Mouse (Mus musculus): ENCODE results near the gene Hist1h2bq. TPM values are rescaled to one million over a fixed set of nuclear protein-coding genes. Genes with fewer than 3 reads are reported as not detected.
"Not testable (repeated sequence)": the region's sequence is repeated elsewhere in the genome, so short reads cannot be mapped to it uniquely, and the experiment has no call there.

Gene Hist1h2bq
- 17.8 and 18.7 TPM in 2 replicates for polyA plus RNA-seq (2014; fragmentation: Nextera tagmentation; extraction: Ambion mirVana)

- WGBS, result no CpG with 5 or more reads among the region's 23 CpGs
- not testable (repeated sequence) for H3K4me2 ChIP-seq (replicated peaks; ENCODE audit: low read depth, low read length); H3K4me1 ChIP-seq (replicated peaks; ENCODE audit: control insufficient read depth, insufficient read depth, low read length); H3K9me3 ChIP-seq (ENCODE audit: control insufficient read depth, low read length); DNase-seq (ENCODE audit: low spot score); H3K4me3 ChIP-seq (ENCODE audit: low read depth, low read length); H3K27me3 ChIP-seq (ENCODE audit: control insufficient read depth, insufficient read depth, low read length); H3K27ac ChIP-seq (ENCODE audit: low read depth, low read length); H3K9ac ChIP-seq (ENCODE audit: low read depth, low read length); H3K36me3 ChIP-seq (ENCODE audit: control insufficient read depth, insufficient read depth, low read length)
- ATAC-seq (ENCODE audit: low FRiP score), result peak; percentile 98
Observed at GRCm38 (mm10) chr13:21810073-21810472, at the start of gene Hist1h2bq, which contains the start of gene Hist1h2ao. Gene Hist1h2bq (minus strand): TSS chr13:21810197. Gene Hist1h2ao (plus strand): TSS chr13:21810465.

GRCm38 (mm10) chr13:21855698-21856162, 45.7 kb upstream of the Hist1h2bq start:
- Histone ChIP-seq H3K4me2 (replicated peaks; ENCODE audit: low read depth, low read length) (peak overlapping the region; percentile 43), H3K27ac (ENCODE audit: low read depth, low read length) (no peak overlapping the region), H3K4me3 (ENCODE audit: low read depth, low read length) (peak overlapping the region; percentile 48), H3K27me3 (ENCODE audit: control insufficient read depth, insufficient read depth, low read length) (no peaks in the 10 kb centered on the region), H3K36me3 (ENCODE audit: control insufficient read depth, insufficient read depth, low read length) (no peaks in the 10 kb centered on the region), H3K4me1 (replicated peaks; ENCODE audit: control insufficient read depth, insufficient read depth, low read length) (no peaks in the 10 kb centered on the region), H3K9ac (ENCODE audit: low read depth, low read length) (peak overlapping the region; percentile 40; the same call in 1 of the 2 replicates), H3K9me3 (ENCODE audit: control insufficient read depth, low read length) (no peaks in the 10 kb centered on the region)
- DNase-seq (ENCODE audit: low spot score) (peak; percentile 81), ATAC-seq (ENCODE audit: low FRiP score) (peak; percentile 56; the same call in 1 of the 2 replicates)
- WGBS, result 0% methylated on average over 15 of the region's 15 CpGs

- Histone ChIP-seq H3K27me3 (ENCODE audit: control insufficient read depth, insufficient read depth, low read length) (no peaks in the 10 kb centered on the region), H3K27ac (ENCODE audit: low read depth, low read length) (no peak overlapping the region), H3K4me3 (ENCODE audit: low read depth, low read length) (peak overlapping the region; percentile 48), H3K9ac (ENCODE audit: low read depth, low read length) (no peak overlapping the region), H3K4me1 (replicated peaks; ENCODE audit: control insufficient read depth, insufficient read depth, low read length) (no peaks in the 10 kb centered on the region), H3K9me3 (ENCODE audit: control insufficient read depth, low read length) (no peaks in the 10 kb centered on the region), H3K36me3 (ENCODE audit: control insufficient read depth, insufficient read depth, low read length) (no peaks in the 10 kb centered on the region), H3K4me2 (replicated peaks; ENCODE audit: low read depth, low read length) (peak overlapping the region; percentile 43)
- WGBS, result under 1% methylated on average over 11 of the region's 11 CpGs
- DNase-seq (ENCODE audit: low spot score) (peak; percentile 84), ATAC-seq (ENCODE audit: low FRiP score) (peak; percentile 74)
Observed at GRCm38 (mm10) chr13:21855146-21855545, 45.1 kb upstream of the Hist1h2bq start.

GRCm38 (mm10) chr13:21852215-21852945, 42.4 kb upstream of the Hist1h2bq start:
- Histone ChIP-seq H3K4me2 (replicated peaks; ENCODE audit: low read depth, low read length) (no peak overlapping the region), H3K36me3 (ENCODE audit: control insufficient read depth, insufficient read depth, low read length) (no peaks in the 10 kb centered on the region), H3K4me1 (replicated peaks; ENCODE audit: control insufficient read depth, insufficient read depth, low read length) (no peaks in the 10 kb centered on the region), H3K27ac (ENCODE audit: low read depth, low read length) (no peak overlapping the region), H3K4me3 (ENCODE audit: low read depth, low read length) (no peak overlapping the region), H3K27me3 (ENCODE audit: control insufficient read depth, insufficient read depth, low read length) (no peaks in the 10 kb centered on the region), H3K9me3 (ENCODE audit: control insufficient read depth, low read length) (no peaks in the 10 kb centered on the region), H3K9ac (ENCODE audit: low read depth, low read length) (no peak overlapping the region)
- no peak for ATAC-seq (ENCODE audit: low FRiP score)
- 74% methylated on average over 3 of the region's 3 CpGs for WGBS
- DNase-seq (ENCODE audit: low spot score), result no peak

GRCm38 (mm10) chr13:21850696-21851095, 40.7 kb upstream of the Hist1h2bq start:
- not testable (repeated sequence) for DNase-seq (ENCODE audit: low spot score); H3K4me3 ChIP-seq (ENCODE audit: low read depth, low read length); ATAC-seq (ENCODE audit: low FRiP score); H3K9ac ChIP-seq (ENCODE audit: low read depth, low read length); H3K36me3 ChIP-seq (ENCODE audit: control insufficient read depth, insufficient read depth, low read length); H3K4me2 ChIP-seq (replicated peaks; ENCODE audit: low read depth, low read length); H3K9me3 ChIP-seq (ENCODE audit: control insufficient read depth, low read length); H3K4me1 ChIP-seq (replicated peaks; ENCODE audit: control insufficient read depth, insufficient read depth, low read length); H3K27me3 ChIP-seq (ENCODE audit: control insufficient read depth, insufficient read depth, low read length); H3K27ac ChIP-seq (ENCODE audit: low read depth, low read length)
- 30% methylated on average over 1 of the region's 1 CpGs for WGBS

GRCm38 (mm10) chr13:21847883-21848282, 37.9 kb upstream of the Hist1h2bq start:
- ATAC-seq (ENCODE audit: low FRiP score) (no peak; the same call in 1 of the 2 replicates), DNase-seq (ENCODE audit: low spot score) (peak; percentile 33)

GRCm38 (mm10) chr13:21846356-21846755, 36.4 kb upstream of the Hist1h2bq start:
- H3K9me3 ChIP-seq (ENCODE audit: control insufficient read depth, low read length); H3K27ac ChIP-seq (ENCODE audit: low read depth, low read length); H3K9ac ChIP-seq (ENCODE audit: low read depth, low read length); H3K4me1 ChIP-seq (replicated peaks; ENCODE audit: control insufficient read depth, insufficient read depth, low read length); DNase-seq (ENCODE audit: low spot score); H3K4me3 ChIP-seq (ENCODE audit: low read depth, low read length); ATAC-seq (ENCODE audit: low FRiP score); H3K4me2 ChIP-seq (replicated peaks; ENCODE audit: low read depth, low read length); H3K27me3 ChIP-seq (ENCODE audit: control insufficient read depth, insufficient read depth, low read length); H3K36me3 ChIP-seq (ENCODE audit: control insufficient read depth, insufficient read depth, low read length): not testable (repeated sequence)

More at GRCm38 (mm10) chr13:21847883-21848282, 37.9 kb upstream of the Hist1h2bq start:
- no peak overlapping the region for H3K27ac ChIP-seq (ENCODE audit: low read depth, low read length)
- H3K4me2 ChIP-seq (replicated peaks; ENCODE audit: low read depth, low read length), result no peak overlapping the region
- H3K27me3 ChIP-seq (ENCODE audit: control insufficient read depth, insufficient read depth, low read length), result no peaks in the 10 kb centered on the region
- WGBS, result 19% methylated on average over 8 of the region's 8 CpGs
- H3K4me1 ChIP-seq (replicated peaks; ENCODE audit: control insufficient read depth, insufficient read depth, low read length), result no peaks in the 10 kb centered on the region
- H3K9ac ChIP-seq (ENCODE audit: low read depth, low read length), result no peak overlapping the region
- H3K36me3 ChIP-seq (ENCODE audit: control insufficient read depth, insufficient read depth, low read length), result no peaks in the 10 kb centered on the region
- H3K4me3 ChIP-seq (ENCODE audit: low read depth, low read length), result no peak overlapping the region
- no peaks in the 10 kb centered on the region for H3K9me3 ChIP-seq (ENCODE audit: control insufficient read depth, low read length)

- not testable (repeated sequence) for H3K9me3 ChIP-seq (ENCODE audit: control insufficient read depth, low read length); H3K27ac ChIP-seq (ENCODE audit: low read depth, low read length); DNase-seq (ENCODE audit: low spot score); H3K9ac ChIP-seq (ENCODE audit: low read depth, low read length); H3K4me3 ChIP-seq (ENCODE audit: low read depth, low read length); H3K4me1 ChIP-seq (replicated peaks; ENCODE audit: control insufficient read depth, insufficient read depth, low read length); H3K4me2 ChIP-seq (replicated peaks; ENCODE audit: low read depth, low read length); H3K36me3 ChIP-seq (ENCODE audit: control insufficient read depth, insufficient read depth, low read length); H3K27me3 ChIP-seq (ENCODE audit: control insufficient read depth, insufficient read depth, low read length)
- WGBS, result no CpG with 5 or more reads among the region's 4 CpGs
- ATAC-seq (ENCODE audit: low FRiP score), result peak; percentile 61
Observed at GRCm38 (mm10) chr13:21840508-21840907, 30.5 kb upstream of the Hist1h2bq start.

GRCm38 (mm10) chr13:21833461-21833860, 23.5 kb upstream of the Hist1h2bq start, which contains the start of the genes Hist1h2ap and Hist1h2br:
Gene Hist1h2ap (minus strand): TSS chr13:21833507.
Gene Hist1h2br (plus strand): TSS chr13:21833743.
- not testable (repeated sequence) for H3K9ac ChIP-seq (ENCODE audit: low read depth, low read length); H3K27ac ChIP-seq (ENCODE audit: low read depth, low read length); H3K9me3 ChIP-seq (ENCODE audit: control insufficient read depth, low read length); H3K4me1 ChIP-seq (replicated peaks; ENCODE audit: control insufficient read depth, insufficient read depth, low read length); H3K36me3 ChIP-seq (ENCODE audit: control insufficient read depth, insufficient read depth, low read length); H3K4me3 ChIP-seq (ENCODE audit: low read depth, low read length); H3K27me3 ChIP-seq (ENCODE audit: control insufficient read depth, insufficient read depth, low read length); H3K4me2 ChIP-seq (replicated peaks; ENCODE audit: low read depth, low read length); DNase-seq (ENCODE audit: low spot score)
- ATAC-seq (ENCODE audit: low FRiP score), result peak; percentile 96
- no CpG with 5 or more reads among the region's 24 CpGs for WGBS

All from hindbrain, embryonic 11.5 days (tissue).